Mouse (Mus musculus) E14TG2a.4 (cell line): ENCODE results near the gene Dennd6b.

Experiments used
- H3K27me3 ChIP-seq: 2 replicates; pipeline ENCODE4 v1.6.1; 2014; ENCODE audit warnings: low read length, control low read depth; ENCODE audit not compliant: insufficient read depth
- H3K36me3 ChIP-seq: 2 replicates; pipeline ENCODE4 v1.6.1; 2014; ENCODE audit warnings: low read length, control low read depth; ENCODE audit not compliant: insufficient read depth
- H3K4me1 ChIP-seq: replicated peaks from 2 replicates; pipeline ENCODE4 v1.6.1; 2014; ENCODE audit warnings: low read depth, low read length, control low read depth
- H3K4me3 ChIP-seq: replicated peaks from 2 replicates; pipeline ENCODE4 v1.5.1; 2014; ENCODE audit warnings: mild to moderate bottlenecking, low read length
- H3K9me3 ChIP-seq: 2 replicates; pipeline ENCODE4 v1.6.1; 2014; ENCODE audit warnings: low read length, control low read depth
- CTCF ChIP-seq: conservative IDR thresholded peaks from 2 replicates; pipeline ENCODE4 v1.5.1; 2014; ENCODE audit warnings: low read length
- NANOG ChIP-seq: IDR thresholded peaks from 2 replicates; pipeline ENCODE4 v1.6.1; 2014; ENCODE audit warnings: borderline replicate concordance, low read length, mixed read lengths
- POU5F1 ChIP-seq: IDR thresholded peaks from 2 replicates; pipeline ENCODE4 v1.6.1; 2014; ENCODE audit warnings: low read length, borderline replicate concordance

Gene Dennd6b

GRCm38 (mm10) chr15:89173024-89173905 lies 23.0 kb downstream of the Dennd6b start:
- Histone ChIP-seq H3K4me1 (peaks cover 100% of the 10 kb centered on the region), H3K36me3 (peaks cover 41% of the 10 kb centered on the region), H3K4me3 (peak overlapping the region; percentile 81), H3K9me3 (no peaks in the 10 kb centered on the region), H3K27me3 (peaks cover 24% of the 10 kb centered on the region)
- TF ChIP-seq CTCF (no peak), NANOG (no peak), POU5F1 (no peak)

GRCm38 (mm10) chr15:89172276-89172935 lies 23.9 kb downstream of the Dennd6b start:
- no peak for TF ChIP-seq NANOG
- no peak for TF ChIP-seq CTCF
- TF ChIP-seq POU5F1, result no peak
- Histone ChIP-seq H3K9me3 (no peaks in the 10 kb centered on the region), H3K36me3 (peaks cover 49% of the 10 kb centered on the region), H3K4me1 (peaks cover 100% of the 10 kb centered on the region), H3K4me3 (peak overlapping the region; percentile 81), H3K27me3 (peaks cover 24% of the 10 kb centered on the region)

- Histone ChIP-seq H3K4me3 (0 out of 2 replicates have a peak overlapping the region, but pooled peaks have one; percentile 13), H3K4me1 (peaks cover 100% of the 10 kb centered on the region), H3K27me3 (peaks cover 24% of the 10 kb centered on the region), H3K9me3 (no peaks in the 10 kb centered on the region), H3K36me3 (peaks cover 58% of the 10 kb centered on the region)
- TF ChIP-seq CTCF (no peak), NANOG (no peak), POU5F1 (no peak)
Observed at GRCm38 (mm10) chr15:89171526-89172051, 24.7 kb downstream of the Dennd6b start.

GRCm38 (mm10) chr15:89170102-89170501 lies 26.2 kb downstream of the Dennd6b start:
- H3K27me3 ChIP-seq, result peaks cover 24% of the 10 kb centered on the region
- peak overlapping the region; percentile 60; the same call in 1 of the 2 replicates for H3K4me3 ChIP-seq
- H3K9me3 ChIP-seq, result no peaks in the 10 kb centered on the region
- H3K4me1 ChIP-seq, result peaks cover 98% of the 10 kb centered on the region
- TF ChIP-seq CTCF (no peak), NANOG (no peak), POU5F1 (no peak)
- peaks cover 68% of the 10 kb centered on the region for H3K36me3 ChIP-seq

- TF ChIP-seq NANOG (no peak), POU5F1 (no peak), CTCF (no peak)
- Histone ChIP-seq H3K36me3 (peaks cover 73% of the 10 kb centered on the region), H3K9me3 (no peaks in the 10 kb centered on the region), H3K4me1 (peaks cover 96% of the 10 kb centered on the region), H3K27me3 (peaks cover 20% of the 10 kb centered on the region), H3K4me3 (peak overlapping the region; percentile 60)
Observed at GRCm38 (mm10) chr15:89169431-89169830, 26.9 kb downstream of the Dennd6b start.

GRCm38 (mm10) chr15:89168922-89169321 lies 27.4 kb downstream of the Dennd6b start:
- Histone ChIP-seq H3K4me3 (peak overlapping the region; percentile 60), H3K36me3 (peaks cover 78% of the 10 kb centered on the region), H3K27me3 (peaks cover 18% of the 10 kb centered on the region), H3K9me3 (no peaks in the 10 kb centered on the region), H3K4me1 (peaks cover 90% of the 10 kb centered on the region)
- no peak for TF ChIP-seq CTCF
- TF ChIP-seq NANOG, result no peak
- no peak for TF ChIP-seq POU5F1

GRCm38 (mm10) chr15:89165478-89165877 lies 30.8 kb downstream of the Dennd6b start:
- peak overlapping the region; percentile 27 for H3K4me3 ChIP-seq
- peaks cover 99% of the 10 kb centered on the region for H3K36me3 ChIP-seq
- no peak for TF ChIP-seq CTCF
- TF ChIP-seq POU5F1, result no peak
- TF ChIP-seq NANOG, result no peak
- peaks cover 77% of the 10 kb centered on the region for H3K4me1 ChIP-seq
- H3K27me3 ChIP-seq, result no peaks in the 10 kb centered on the region
- H3K9me3 ChIP-seq, result no peaks in the 10 kb centered on the region

GRCm38 (mm10) chr15:89161397-89161796 lies 34.9 kb downstream of the Dennd6b start:
- Histone ChIP-seq H3K9me3 (no peaks in the 10 kb centered on the region), H3K36me3 (peaks cover 99% of the 10 kb centered on the region)
- no peak for TF ChIP-seq POU5F1
- TF ChIP-seq CTCF, result no peak
- no peak for TF ChIP-seq NANOG

GRCm38 (mm10) chr15:89158516-89158915 lies 37.8 kb downstream of the Dennd6b start:
- H3K36me3 ChIP-seq, result peaks cover 99% of the 10 kb centered on the region
- TF ChIP-seq NANOG, result no peak
- TF ChIP-seq POU5F1, result no peak
- no peak for TF ChIP-seq CTCF
- H3K4me3 ChIP-seq, result 0 out of 2 replicates have a peak overlapping the region, but pooled peaks have one; percentile 17
- no peaks in the 10 kb centered on the region for H3K9me3 ChIP-seq
- peaks cover 89% of the 10 kb centered on the region for H3K4me1 ChIP-seq
- H3K27me3 ChIP-seq, result no peaks in the 10 kb centered on the region

More at GRCm38 (mm10) chr15:89161397-89161796, 34.9 kb downstream of the Dennd6b start:
- Histone ChIP-seq H3K4me1 (peaks cover 76% of the 10 kb centered on the region), H3K4me3 (no peak overlapping the region; the same call in 1 of the 2 replicates), H3K27me3 (no peaks in the 10 kb centered on the region)
